Mouse (Mus musculus) C2C12 (cell line): ENCODE data around the gene Fnip2.

Source experiments
- CEBPB ChIP-seq: IDR thresholded peaks from one replicate; pipeline ENCODE4 v1.6.1; 2011; ENCODE audit warnings: low read depth, mild to moderate bottlenecking, control low read depth, moderate library complexity
- CTCF ChIP-seq: IDR thresholded peaks from one replicate; pipeline ENCODE4 v1.5.1; 2011; ENCODE audit not compliant: control insufficient read depth, insufficient read depth, insufficient read length
- FOSL1 ChIP-seq: IDR thresholded peaks from one replicate; pipeline ENCODE4 v1.8.0; 2011; ENCODE audit warnings: mild to moderate bottlenecking, low read length; ENCODE audit not compliant: poor library complexity, insufficient read depth, severe bottlenecking
- MAX ChIP-seq: IDR thresholded peaks from one replicate; pipeline ENCODE4 v1.6.1; 2011; ENCODE audit warnings: mild to moderate bottlenecking, control low read depth
- MYOD1 ChIP-seq: IDR thresholded peaks from one replicate; pipeline ENCODE4 v1.6.1; 2011; ENCODE audit warnings: low read depth; ENCODE audit not compliant: control insufficient read depth, insufficient read length
- MYOG ChIP-seq: IDR thresholded peaks from one replicate; pipeline ENCODE4 v1.6.1; 2011; ENCODE audit not compliant: control insufficient read depth, insufficient read length; ENCODE audit errors: extremely low read depth
- USF1 ChIP-seq: IDR thresholded peaks from one replicate; pipeline ENCODE4 v1.6.1; 2011; ENCODE audit warnings: low read depth, mild to moderate bottlenecking, control low read depth, moderate library complexity

GRCm38 (mm10) chr3:79415081-79415480 is 152.5 kb downstream of the Fnip2 start:
- no peak for TF ChIP-seq CTCF
- no peak for TF ChIP-seq MYOD1
- no peak for TF ChIP-seq MAX
- no peak for TF ChIP-seq MYOG
- TF ChIP-seq USF1 = no peak
- no peak for TF ChIP-seq CEBPB
- TF ChIP-seq FOSL1 = no peak
